Mouse (Mus musculus) heart, postnatal 0 days (tissue): ENCODE measurements around the gene Wdr18.

Experiments used
- CTCF ChIP-seq: IDR thresholded peaks from 2 replicates; pipeline ENCODE4 v1.5.1; 2016; ENCODE audit warnings: antibody characterized with exemption, control low read depth, low read depth
- EP300 ChIP-seq: IDR thresholded peaks from 2 replicates; pipeline ENCODE4 v1.6.1; 2016; ENCODE audit warnings: antibody characterized with exemption, low read depth

DNA sequence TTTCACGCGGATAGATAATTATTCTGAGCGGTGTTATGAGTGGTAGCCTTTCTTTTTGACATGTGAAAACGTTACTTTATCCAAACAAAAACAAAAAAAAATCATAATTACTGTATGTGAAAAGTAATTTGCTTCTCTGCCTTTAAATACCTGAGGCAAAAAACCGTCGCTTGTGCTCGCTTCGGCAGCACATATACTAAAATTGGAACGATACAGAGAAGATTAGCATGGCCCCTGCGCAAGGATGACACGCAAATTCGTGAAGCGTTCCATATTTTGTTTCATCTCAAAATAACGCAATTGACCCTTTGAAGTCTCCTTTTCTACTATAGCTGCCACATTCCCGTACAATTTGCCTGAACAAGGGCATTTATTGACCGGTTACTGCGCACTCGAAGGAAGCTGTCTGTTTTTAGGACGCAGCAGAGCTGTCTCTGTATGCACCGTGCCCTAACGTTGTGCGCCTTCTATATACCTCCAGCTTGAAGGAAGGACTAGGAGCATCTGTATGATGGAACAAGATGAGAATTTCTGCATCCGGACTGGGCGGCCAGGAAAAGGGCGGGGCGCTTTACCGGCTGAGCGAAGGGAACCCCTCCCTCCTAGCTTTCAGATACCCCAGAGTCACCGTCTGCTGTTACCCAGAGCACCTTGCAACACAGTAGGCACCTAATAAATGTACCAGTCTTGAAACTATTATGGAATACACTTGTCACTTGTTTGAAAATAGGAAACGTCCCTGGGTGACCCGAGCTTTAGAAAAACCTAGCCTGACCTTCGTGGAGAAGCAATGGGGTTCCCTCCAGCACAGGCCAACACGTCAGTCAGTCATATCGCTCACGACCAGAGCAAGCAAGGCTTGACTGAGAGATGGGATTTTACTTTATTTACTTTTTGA lies 25.6 kb downstream of the Wdr18 start:
- TF ChIP-seq EP300 = peak; percentile 63
- TF ChIP-seq CTCF = no peak
